ENCODE assay signal across 12 mouse cellular contexts in genomic region chr1:159413374-159413773, GRCm38 (mm10).
DNase-seq lines count a peak whose midpoint lies in the region; ATAC-seq lines count a peak whose summit lies in the region.
"Had no signal": no experiment of that assay in that cellular context is flagged by ENCODE, and none has a peak within 500 bp of the region (broad histone marks: within the 10 kb centered on the region; RNA-seq: fewer than 3 reads in every experiment).

No protein-coding gene starts in this region.

- no peaks in the 10 kb centered on the region for H3K36me3 ChIP-seq in hindbrain, embryonic 12.5 days
- H3K36me3 ChIP-seq in liver, embryonic 11.5 days (ENCODE audit: control insufficient read depth, insufficient read depth, low read length) = no peaks in the 10 kb centered on the region
- H3K36me3 ChIP-seq: embryonic facial prominence, embryonic 13.5 days; liver, embryonic 13.5 days had no signal

- intact Hi-C loops in left cerebral cortex, postnatal 25 days (cut with DNase I) = no loop called here

- DNase-seq in right cerebral cortex, adult 18-20 months = peak; percentile 44
- no peak for DNase-seq in right cerebral cortex, postnatal 4 days
- DNase-seq in left cerebral cortex, postnatal 25 days (ENCODE audit: low spot score in 2 of 2) = peak; percentile 25 to 80
- DNase-seq in kidney, adult 11 months = no peak
- no peak for DNase-seq in urinary bladder, postnatal 25 days (ENCODE audit: low spot score)
- DNase-seq in liver, embryonic 11.5 days (ENCODE audit: low spot score) = no peak
- no peak for DNase-seq in heart, postnatal 4 days
- DNase-seq: heart, postnatal 36 days; liver, embryonic 13.5 days had no signal

- no peaks in the 10 kb centered on the region for H3K9me3 ChIP-seq in hindbrain, embryonic 12.5 days (replicated peaks)
- H3K9me3 ChIP-seq in liver, embryonic 11.5 days (ENCODE audit: control insufficient read depth, low read length) = no peaks in the 10 kb centered on the region
- H3K9me3 ChIP-seq: embryonic facial prominence, embryonic 13.5 days; liver, embryonic 13.5 days had no signal

- H3K4me3 ChIP-seq in hindbrain, embryonic 12.5 days = no peak overlapping the region
- no peak overlapping the region for H3K4me3 ChIP-seq in liver, embryonic 11.5 days (ENCODE audit: low read depth, low read length)
- H3K4me3 ChIP-seq: embryonic facial prominence, embryonic 13.5 days; liver, embryonic 13.5 days had no signal

- peak overlapping the region; percentile 63 for H3K27ac ChIP-seq in hindbrain, embryonic 12.5 days
- no peak overlapping the region for H3K27ac ChIP-seq in liver, embryonic 11.5 days (ENCODE audit: low read depth, low read length)
- H3K27ac ChIP-seq: embryonic facial prominence, embryonic 13.5 days; liver, embryonic 13.5 days had no signal

- peaks cover 19% of the 10 kb centered on the region for H3K4me1 ChIP-seq in hindbrain, embryonic 12.5 days
- H3K4me1 ChIP-seq in liver, embryonic 11.5 days (replicated peaks; ENCODE audit: control insufficient read depth, insufficient read depth, low read length) = no peaks in the 10 kb centered on the region
- H3K4me1 ChIP-seq: liver, embryonic 13.5 days had no signal

- ATAC-seq in hindbrain, embryonic 12.5 days (ENCODE audit: low FRiP score) = peak; percentile 88
- no peak for ATAC-seq in liver, embryonic 11.5 days (replicated peaks; ENCODE audit: low FRiP score)
- ATAC-seq: activated CD4-positive, CD25-positive, alpha-beta regulatory T cell, adult 4 months had no signal

- no peak overlapping the region for H3K4me2 ChIP-seq in hindbrain, embryonic 12.5 days (replicated peaks)
- no peak overlapping the region for H3K4me2 ChIP-seq in liver, embryonic 11.5 days
- H3K4me2 ChIP-seq: embryonic facial prominence, embryonic 13.5 days; liver, embryonic 13.5 days had no signal

- no peaks in the 10 kb centered on the region for H3K27me3 ChIP-seq in hindbrain, embryonic 12.5 days
- no peaks in the 10 kb centered on the region for H3K27me3 ChIP-seq in liver, embryonic 11.5 days (replicated peaks; ENCODE audit: control insufficient read depth, insufficient read depth, low read length)
- H3K27me3 ChIP-seq: embryonic facial prominence, embryonic 13.5 days; liver, embryonic 13.5 days had no signal

- H3K9ac ChIP-seq in hindbrain, embryonic 12.5 days = no peak overlapping the region
- H3K9ac ChIP-seq in liver, embryonic 11.5 days (ENCODE audit: low read depth, low read length) = no peak overlapping the region
- H3K9ac ChIP-seq: embryonic facial prominence, embryonic 13.5 days; liver, embryonic 13.5 days had no signal

- 32% methylated on average over 5 of the region's 5 CpGs for WGBS in hindbrain, embryonic 12.5 days
- WGBS in liver, embryonic 11.5 days = 79% methylated on average over 5 of the region's 5 CpGs

Comparison
In these comparisons a context has a peak if more than half of its experiments do, and no peak if none do; other contexts are left out.
1. DNase-seq: peak in right cerebral cortex, adult 18-20 months (single experiment) and left cerebral cortex, postnatal 25 days (2 of 2); none in right cerebral cortex, postnatal 4 days (single experiment), kidney, adult 11 months (single experiment), urinary bladder, postnatal 25 days (single experiment), liver, embryonic 11.5 days (single experiment) and heart, postnatal 4 days (single experiment).